Mouse (Mus musculus) heart, postnatal 14 days (tissue): ENCODE results near the gene Dxo. TPM values are rescaled to one million over a fixed set of nuclear protein-coding genes. Genes with fewer than 3 reads are reported as not detected.

Experiments used
- DNase-seq, 2 experiments: peaks; one replicate each; pipeline ENCODE4 v3.0.0; 2021 to 2022
- intact Hi-C: fragments of 180-260 bp; cut with DNase I; formaldehyde crosslinking; loops from one replicate; pipeline ENCODE4 v1.15.1; 2025
- microRNA-seq, 2 experiments: library from miRNA; unstranded; fragments of <30 nt; microRNA quantifications; one replicate each; pipeline ENCODE4 v1.2.0; 2021 to 2022
- total RNA-seq, 2 experiments: library from RNA; stranded (reverse); gene quantifications; 2 replicates each; pipeline ENCODE4 v1.2.3; 2021

The Dxo gene
- total RNA-seq, 2 experiments from 2014 or later = 17.5 to 18.2 TPM

DNA sequence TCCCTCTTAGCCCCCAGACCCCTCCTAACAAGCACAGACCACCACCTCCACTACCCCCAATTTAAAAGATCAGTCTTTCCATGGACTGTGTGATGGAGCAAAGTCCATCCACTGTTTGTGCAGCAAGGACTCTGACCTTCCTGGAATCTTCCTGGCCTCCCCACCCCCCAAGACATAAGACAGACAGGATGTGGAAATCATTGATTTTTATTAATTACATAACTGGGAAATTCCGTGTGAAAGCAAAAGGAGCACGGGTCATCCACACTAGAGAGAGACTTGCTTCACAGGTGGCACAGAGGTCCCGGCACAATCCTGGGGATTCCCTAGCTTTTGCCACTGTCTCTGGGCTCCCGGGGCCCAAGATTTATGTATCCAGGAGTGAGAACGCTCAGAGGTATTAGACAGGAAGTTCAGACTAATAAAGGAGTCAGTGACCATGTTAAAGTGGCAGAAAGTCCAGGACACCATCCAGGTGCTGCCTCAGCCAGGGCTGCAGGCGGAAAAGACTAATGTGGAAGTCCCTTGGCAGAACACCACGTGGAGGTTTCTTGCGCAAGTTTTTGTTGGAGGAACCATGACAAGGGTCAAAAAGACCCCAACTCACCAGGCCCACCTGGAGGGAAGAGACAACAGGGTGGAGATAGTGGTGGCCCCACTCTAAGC lies 25.7 kb downstream of the Dxo start, which contains the start of gene Cfb:
Gene Cfb (minus strand): TSS at position 103 of the 666 bp plus-strand sequence.
- DNase-seq = no peak
- intact Hi-C loops = no loop called here

DNA sequence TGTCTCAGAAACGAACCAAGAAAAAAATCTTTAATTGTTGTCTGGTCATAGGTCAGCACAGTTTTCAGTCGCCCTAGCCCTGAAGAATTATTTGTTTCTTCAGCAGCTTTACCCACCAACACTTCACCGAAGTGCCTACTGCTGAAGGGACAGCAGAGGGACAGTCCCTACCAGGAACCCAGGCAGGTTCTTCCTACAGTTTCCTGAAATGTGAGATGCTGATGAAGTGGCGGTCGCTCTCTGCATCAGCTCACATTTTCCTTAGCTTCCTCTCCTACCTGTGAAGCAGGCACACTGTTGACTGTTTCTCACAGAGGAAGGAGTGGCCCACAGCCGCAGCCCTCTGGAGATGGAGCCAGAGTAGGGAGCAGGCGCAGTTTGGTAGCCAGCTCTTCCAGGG lies 29.2 kb downstream of the Dxo start:
- no peak for DNase-seq
- intact Hi-C loops = loop anchor here (5.0 kb wide), 1 partner anchor 56 kb away; no protein-coding TSS in a partner anchor

DNA sequence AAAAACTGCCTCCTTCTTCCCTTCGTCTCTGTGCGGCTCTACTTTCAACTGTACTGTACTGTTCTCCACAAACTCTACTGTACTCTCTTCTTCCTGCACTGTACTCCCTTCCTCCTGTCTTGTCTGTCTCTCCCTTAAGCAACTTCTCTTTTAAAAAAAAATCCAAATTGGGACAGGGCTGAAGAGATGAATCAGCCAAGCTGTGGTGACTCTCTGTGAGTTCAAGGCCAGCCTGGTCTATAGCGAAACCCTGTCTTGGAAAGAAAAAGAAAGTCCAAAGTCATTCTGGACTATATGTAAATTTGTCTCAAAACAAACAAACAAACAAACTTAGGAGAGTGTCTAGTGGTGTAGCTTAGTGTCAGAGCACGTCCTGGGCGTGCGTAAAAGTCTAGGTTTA lies 37.5 kb downstream of the Dxo start:
- no peak for DNase-seq
- intact Hi-C loops = no loop called here

DNA sequence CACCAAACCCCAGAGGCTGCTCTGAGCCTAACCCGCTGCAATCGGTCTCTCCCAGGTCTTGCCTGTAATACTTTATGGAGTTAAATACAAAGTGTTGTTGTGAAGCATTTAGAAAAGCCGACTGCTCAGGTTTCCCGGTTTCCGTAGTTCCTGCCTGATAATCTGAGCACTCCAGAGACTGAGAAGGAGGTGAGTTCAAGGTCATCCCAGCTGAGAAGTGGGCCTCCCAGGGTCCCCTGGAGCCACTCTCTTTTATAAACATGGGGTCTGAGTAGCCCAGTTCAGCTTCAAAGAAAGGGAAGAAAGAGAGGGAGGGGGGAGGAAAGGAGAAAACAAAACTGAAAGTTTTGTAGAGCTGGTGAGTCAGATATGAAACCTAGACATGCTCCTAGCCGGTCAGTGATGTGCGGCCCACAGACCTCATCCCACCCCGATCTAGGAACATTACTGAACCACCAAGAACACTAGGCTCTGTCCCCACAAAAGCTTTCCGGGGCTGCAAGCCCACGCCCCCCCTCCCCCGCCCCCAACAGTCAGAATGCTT lies 42.6 kb downstream of the Dxo start, which contains the start of gene Zbtb12:
Gene Zbtb12 (plus strand): TSS at position 148 of the 544 bp plus-strand sequence.
- no peak for DNase-seq
- intact Hi-C loops = no loop called here

DNA sequence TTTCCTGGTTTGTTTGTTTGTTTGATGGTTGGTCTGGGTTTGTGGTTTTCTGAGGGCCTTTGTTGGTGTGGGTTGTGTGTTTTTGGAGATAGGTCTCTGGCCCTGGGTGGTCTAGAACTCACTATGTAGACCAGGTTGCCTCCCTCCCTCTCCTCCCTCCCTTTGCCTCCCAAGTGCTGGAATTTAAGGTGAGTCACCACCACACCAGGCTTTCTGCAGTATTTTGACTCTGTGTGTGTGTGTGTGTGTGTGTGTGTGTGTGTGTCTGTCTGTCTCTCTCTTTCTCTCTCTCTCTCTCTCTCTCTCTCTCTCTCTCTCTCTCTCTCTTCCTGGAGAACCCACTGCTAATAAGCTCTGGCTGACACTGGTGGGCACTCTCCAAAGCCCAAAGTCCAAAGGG lies 44.3 kb downstream of the Dxo start:
- intact Hi-C loops = no loop called here
- no peak for DNase-seq

DNA sequence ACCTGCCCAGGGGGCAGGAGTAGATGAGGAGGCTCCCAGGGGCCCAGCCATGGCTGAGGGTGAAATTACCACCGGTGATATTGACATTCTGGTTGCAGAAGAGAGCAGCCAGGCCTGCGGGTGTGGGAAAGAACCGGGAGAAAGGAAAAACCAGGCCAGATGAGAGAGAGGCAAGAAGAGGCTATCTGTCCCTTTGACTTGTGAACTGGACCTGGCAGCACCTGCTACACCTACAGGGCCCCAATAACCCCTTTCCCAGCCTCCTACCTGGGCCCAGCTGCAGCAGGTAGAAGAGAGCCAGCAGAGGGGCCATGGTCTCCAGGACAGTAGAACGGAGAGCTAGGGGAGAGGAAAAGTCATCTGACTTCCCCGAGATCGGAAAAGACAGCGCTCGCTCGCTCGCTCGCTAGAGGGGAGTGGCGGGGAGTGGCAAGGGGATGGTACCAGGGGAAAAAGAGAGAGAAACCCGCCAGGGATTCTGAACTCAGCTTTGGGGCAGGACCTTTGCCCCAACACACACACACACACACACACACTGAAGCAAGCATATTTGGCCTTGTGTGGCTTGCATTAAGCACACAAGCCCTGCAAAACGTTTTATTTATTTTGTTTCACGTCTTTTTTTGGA lies 45.0 kb downstream of the Dxo start, which contains the start of gene Gm20547:
Gene Gm20547 (minus strand): TSS at position 360 of the 628 bp plus-strand sequence.
- intact Hi-C loops = no loop called here
- DNase-seq = no peak

DNA sequence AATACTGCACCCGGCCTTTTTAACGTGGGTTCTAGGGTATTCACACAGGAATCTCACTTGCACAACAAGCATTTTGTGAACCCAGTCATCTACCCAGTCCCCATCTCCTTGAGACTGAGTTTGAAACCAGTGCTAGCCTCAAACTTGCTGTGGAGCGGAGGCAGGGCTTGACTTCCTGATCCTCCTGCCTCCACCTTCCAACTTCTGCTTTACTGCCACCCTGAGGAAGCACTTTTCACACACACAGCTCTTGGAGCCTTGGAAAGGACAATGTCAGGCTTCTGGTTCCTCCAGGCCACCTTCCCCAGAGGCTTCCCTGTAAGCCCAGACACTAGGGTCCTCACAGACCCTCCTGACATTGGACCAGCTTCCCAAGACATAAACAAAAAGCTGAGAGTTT lies 46.5 kb downstream of the Dxo start:
- DNase-seq = no peak
- intact Hi-C loops = no loop called here

DNA sequence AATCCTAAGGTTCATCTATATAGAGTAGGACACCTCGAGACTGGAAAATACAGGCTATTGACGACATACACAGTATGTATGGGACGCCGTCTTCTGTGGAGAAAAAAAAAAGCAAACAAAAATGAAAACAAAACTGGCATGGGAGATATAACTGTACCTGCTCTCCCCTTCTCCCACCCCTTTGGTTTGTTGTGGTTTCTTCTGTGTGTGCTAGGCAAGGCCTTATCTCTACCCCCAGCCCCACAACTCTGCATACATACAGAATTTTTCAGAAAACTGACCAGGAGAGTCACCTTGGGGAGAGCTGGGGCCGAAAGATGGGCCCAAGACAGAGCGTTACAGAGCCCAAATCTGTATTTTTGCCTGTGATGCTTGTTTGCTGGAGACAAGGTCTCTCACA lies 47.9 kb downstream of the Dxo start:
- no peak for DNase-seq
- intact Hi-C loops = no loop called here

DNA sequence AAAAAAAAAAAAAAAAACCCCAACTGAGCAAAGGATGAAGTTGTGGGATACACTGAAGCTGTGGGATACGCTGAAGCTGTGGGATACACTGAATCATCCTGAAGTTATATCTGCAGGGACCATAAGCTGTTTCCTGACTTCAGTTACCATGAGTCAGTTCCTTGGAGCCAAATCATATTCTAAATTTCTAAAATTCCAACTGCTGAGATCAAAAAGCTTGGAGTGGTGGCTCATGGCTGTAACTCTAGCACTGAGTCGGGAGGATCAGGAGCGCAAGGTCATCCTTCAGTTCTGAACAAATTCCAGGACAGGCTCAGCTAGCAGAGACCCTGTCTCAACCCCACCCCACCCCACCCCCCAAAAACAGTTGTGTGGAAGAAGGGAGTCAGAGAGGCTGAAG lies 48.8 kb downstream of the Dxo start:
- intact Hi-C loops = no loop called here
- no peak for DNase-seq

DNA sequence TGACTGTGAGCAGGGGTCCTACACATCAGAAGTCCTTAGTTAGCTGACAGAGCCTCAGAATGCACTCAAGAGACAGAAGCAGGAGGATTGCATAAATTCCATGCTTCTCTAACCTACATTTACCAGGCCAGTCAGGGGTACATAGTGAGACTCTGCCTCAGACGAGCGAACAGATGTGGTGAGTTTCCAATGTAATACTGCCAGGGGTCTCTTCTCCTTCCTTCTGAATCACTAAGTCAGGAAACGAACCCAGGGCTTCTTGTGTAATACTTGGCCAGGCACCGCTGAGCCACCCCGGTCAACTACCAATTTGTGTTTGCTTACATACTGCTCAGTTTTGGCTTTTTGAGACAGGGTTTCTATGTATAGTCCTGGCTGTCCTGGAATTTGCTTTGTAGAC lies 51.1 kb downstream of the Dxo start:
- no peak for DNase-seq
- intact Hi-C loops = no loop called here

Small RNA genes within 50 kb of the gene (microRNA-seq; reads per million reads assigned to microRNA genes)
- gene Mir6970 (0 to 1.2 reads per million in 2 experiments), gene Mir6971 (1.6 to 3.7 reads per million in 2 experiments), gene Mir6972 (0 reads per million in 2 experiments)

Other genes starting within 250 kb of the Dxo start
- gene Gpsm3, start 247.2 kb upstream of the Dxo start, total RNA-seq = 1 to 10 TPM; 5.6 to 7.8 TPM
- gene Pbx2, start 245.8 kb upstream of the Dxo start, total RNA-seq = 10 to 100 TPM; 20.1 to 22.6 TPM
- 1 to 10 TPM; 1.0 to 1.2 TPM for gene Ager, start 239.2 kb upstream of the Dxo start, total RNA-seq
- 10 to 100 TPM; 33.6 to 35.4 TPM for gene Rnf5, start 233.3 kb upstream of the Dxo start, total RNA-seq
- 10 to 100 TPM; 56.3 to 57.9 TPM for gene Agpat1, start 232.8 kb upstream of the Dxo start, total RNA-seq
- gene Egfl8, start 221.0 kb upstream of the Dxo start, total RNA-seq = 1 to 10 TPM; 2.1 to 2.7 TPM
- gene Ppt2, start 208.5 kb upstream of the Dxo start, total RNA-seq = 10 to 100 TPM; 42.6 to 43.2 TPM
- gene Prrt1, start 207.5 kb upstream of the Dxo start, total RNA-seq = 1 to 10 TPM; 1.9 to 3.1 TPM
- gene Fkbpl, start 192.3 kb upstream of the Dxo start, total RNA-seq = 1 to 10 TPM; 8.2 to 8.3 TPM
- 10 to 100 TPM; 18.0 to 19.0 TPM for gene Atf6b, start 189.9 kb upstream of the Dxo start, total RNA-seq
- 10 to 100 TPM; 48.6 to 56.7 TPM for gene Tnxb, start 166.5 kb upstream of the Dxo start, total RNA-seq
- gene C4b, start 93.1 kb upstream of the Dxo start, total RNA-seq = 10 to 100 TPM; 17.9 to 21.3 TPM
- gene Cyp21a1, start 32.5 kb upstream of the Dxo start, total RNA-seq = not detected
- 10 to 100 TPM; 10.7 to 13.5 TPM for gene Stk19, start 74 bp upstream of the Dxo start, total RNA-seq
- gene Skiv2l, start 13.2 kb downstream of the Dxo start, total RNA-seq = 10 to 100 TPM; 25.0 to 25.4 TPM
- 10 to 100 TPM; 13.1 to 15.5 TPM for gene Nelfe, start 13.4 kb downstream of the Dxo start, total RNA-seq
- gene Cfb, start 25.5 kb downstream of the Dxo start, total RNA-seq = 1 to 10 TPM; 6.3 to 7.8 TPM
- 1 to 10 TPM; 5.1 to 6.1 TPM for gene Zbtb12, start 42.5 kb downstream of the Dxo start, total RNA-seq
- not detected for gene Gm20547, start 45.0 kb downstream of the Dxo start, total RNA-seq
- gene C2, start 61.2 kb downstream of the Dxo start, total RNA-seq = 1 to 10 TPM; 4.3 to 6.0 TPM
- gene Ehmt2, start 61.5 kb downstream of the Dxo start, total RNA-seq = 10 to 100 TPM; 45.2 to 49.4 TPM
- under 1 TPM in 1 of 2 experiments, not detected in 1; 0.17 TPM for gene Slc44a4, start 77.4 kb downstream of the Dxo start, total RNA-seq
- 10 to 100 TPM; 14.0 to 14.6 TPM for gene Neu1, start 94.2 kb downstream of the Dxo start, total RNA-seq
- 1 to 10 TPM; 3.8 to 3.9 TPM for gene Hspa1b, start 122.2 kb downstream of the Dxo start, total RNA-seq
- not detected for gene Gm20481, start 132.9 kb downstream of the Dxo start, total RNA-seq
- gene Hspa1a, start 135.1 kb downstream of the Dxo start, total RNA-seq = 1 to 10 TPM; 2.3 to 3.3 TPM
- 1 to 10 TPM; 2.7 to 4.7 TPM for gene Hspa1l, start 135.7 kb downstream of the Dxo start, total RNA-seq
- 10 to 100 TPM; 19.2 to 25.0 TPM for gene Lsm2, start 144.8 kb downstream of the Dxo start, total RNA-seq
- gene Vars, start 164.0 kb downstream of the Dxo start, total RNA-seq = 10 to 100 TPM; 24.5 to 26.0 TPM
- gene Vwa7, start 179.6 kb downstream of the Dxo start, total RNA-seq = 1 to 10 TPM; 5.3 to 5.9 TPM
- gene Sapcd1, start 191.0 kb downstream of the Dxo start, total RNA-seq = under 1 TPM; 0.34 to 0.48 TPM
- gene Msh5, start 209.7 kb downstream of the Dxo start, total RNA-seq = 1 to 10 TPM; 1.6 to 2.0 TPM
- gene Clic1, start 212.9 kb downstream of the Dxo start, total RNA-seq = 10 to 100 TPM; 61.6 to 72.9 TPM
- 10 to 100 TPM; 49.3 to 50.0 TPM for gene Ddah2, start 222.0 kb downstream of the Dxo start, total RNA-seq
- gene Ly6g6c, start 228.4 kb downstream of the Dxo start, total RNA-seq = not detected
- under 1 TPM; 0.61 to 0.74 TPM for gene Mpig6b, start 229.2 kb downstream of the Dxo start, total RNA-seq
- not detected for gene Ly6g6e, start 239.9 kb downstream of the Dxo start, total RNA-seq
- 1 to 10 TPM in 1 of 2 experiments, under 1 TPM in 1; 0.67 to 3.3 TPM for gene Ly6g6d, start 241.0 kb downstream of the Dxo start, total RNA-seq
- gene Ly6g6f, start 248.6 kb downstream of the Dxo start, total RNA-seq = not detected